In the genomic region with DNA sequence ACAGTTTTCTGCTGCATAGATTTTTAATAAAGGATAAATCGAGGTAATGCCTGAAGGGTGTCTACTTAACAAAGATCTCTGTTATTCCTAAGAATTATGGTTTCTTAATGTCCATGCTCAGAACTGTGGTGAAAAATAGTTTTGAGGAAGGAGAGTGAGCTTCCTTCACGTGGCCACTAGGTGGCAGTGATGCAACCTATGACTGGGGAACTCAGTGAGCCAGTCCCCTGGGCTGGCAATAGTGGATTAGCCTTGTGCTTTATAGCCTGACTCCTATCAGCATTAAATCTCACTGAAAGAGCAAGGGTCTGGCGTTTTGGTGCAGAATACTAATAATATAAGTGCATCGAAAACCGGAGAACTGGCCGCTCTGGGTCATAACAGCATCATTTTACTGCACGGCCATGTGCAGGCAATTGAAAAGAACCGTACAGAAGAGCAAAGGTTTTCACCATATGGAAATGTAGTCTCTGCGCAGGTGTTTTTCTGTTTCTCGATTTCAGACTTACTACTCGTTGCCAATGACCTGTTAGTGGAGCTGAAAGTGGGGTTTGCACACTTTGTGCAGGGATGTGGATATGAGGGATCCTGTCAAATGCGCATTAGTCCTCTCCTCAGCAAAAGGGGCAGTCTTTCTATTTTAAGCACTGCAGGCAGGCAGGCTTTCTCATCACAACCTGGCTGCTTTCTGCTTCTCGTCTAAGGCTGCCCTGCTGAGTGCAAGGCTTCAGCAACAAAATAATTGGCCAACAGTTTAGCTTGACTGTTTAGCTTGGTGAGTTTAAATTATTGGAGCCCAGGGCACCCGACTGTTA, we compare ENCODE assay signal across 8 mouse cellular contexts. TPM values are rescaled to one million over a fixed set of nuclear protein-coding genes. Genes with fewer than 3 reads are reported as not detected.
A peak's percentile ranks its signal among the peaks of the same experiment; 100 is the strongest.
DNase-seq lines count a peak whose midpoint lies in the region; ATAC-seq lines count a peak whose summit lies in the region.

No protein-coding gene starts in this region.

- no peak overlapping the region for H3K27ac ChIP-seq in kidney, embryonic 15.5 days
- H3K27ac ChIP-seq in hindbrain, embryonic 14.5 days, result peak overlapping the region; percentile 28
- no peak overlapping the region for H3K27ac ChIP-seq in intestine, embryonic 16.5 days (ENCODE audit: low read length)

- no peaks in the 10 kb centered on the region for H3K4me1 ChIP-seq in kidney, embryonic 15.5 days
- no peaks in the 10 kb centered on the region for H3K4me1 ChIP-seq in hindbrain, embryonic 14.5 days (replicated peaks; ENCODE audit: control insufficient read depth, insufficient read depth, low read length)
- no peaks in the 10 kb centered on the region for H3K4me1 ChIP-seq in intestine, embryonic 16.5 days (ENCODE audit: control insufficient read depth, insufficient read depth, low read length)

- DNase-seq in kidney, adult 9 months, result peak; percentile 1
- peak; percentile 44 for DNase-seq in NIH3T3 (ENCODE audit: low read depth)
- peak; percentile 20 for DNase-seq in embryo, embryonic 9.5 days (ENCODE audit: extremely low spot score)
- peak; percentile 53 for DNase-seq in hindbrain, embryonic 14.5 days (ENCODE audit: low spot score)
- DNase-seq in testis, postnatal 14 days (ENCODE audit: low spot score), result peak; percentile 4

- ATAC-seq in kidney, embryonic 15.5 days (replicated peaks; ENCODE audit: low FRiP score), result no peak
- peak; percentile 73 for ATAC-seq in hindbrain, embryonic 14.5 days (ENCODE audit: low FRiP score)
- ATAC-seq in megakaryocyte-erythroid progenitor cell, adult 5-6 weeks (replicated peaks; ENCODE audit: low FRiP score, low TSS enrichment, poor library complexity, severe bottlenecking), result peak; percentile 65; the same call in 1 of the 2 replicates
- no peak for ATAC-seq in intestine, embryonic 16.5 days

- no peak overlapping the region for H3K4me2 ChIP-seq in kidney, embryonic 15.5 days
- 0 out of 2 replicates have a peak overlapping the region, but pooled peaks have one; percentile 5 for H3K4me2 ChIP-seq in hindbrain, embryonic 14.5 days (replicated peaks)
- no peak overlapping the region for H3K4me2 ChIP-seq in intestine, embryonic 16.5 days (ENCODE audit: low read depth, low read length)

- no peak overlapping the region for H3K4me3 ChIP-seq in kidney, embryonic 15.5 days (replicated peaks)
- H3K4me3 ChIP-seq in hindbrain, embryonic 14.5 days (replicated peaks; ENCODE audit: low read length), result no peak overlapping the region
- H3K4me3 ChIP-seq in intestine, embryonic 16.5 days (ENCODE audit: low read length), result no peak overlapping the region

- no peaks in the 10 kb centered on the region for H3K36me3 ChIP-seq in kidney, embryonic 15.5 days
- no peaks in the 10 kb centered on the region for H3K36me3 ChIP-seq in hindbrain, embryonic 14.5 days (replicated peaks; ENCODE audit: control insufficient read depth, insufficient read depth)
- H3K36me3 ChIP-seq in intestine, embryonic 16.5 days (ENCODE audit: control insufficient read depth, insufficient read depth, low read length), result no peaks in the 10 kb centered on the region

- no peaks in the 10 kb centered on the region for H3K9me3 ChIP-seq in kidney, embryonic 15.5 days (replicated peaks)
- H3K9me3 ChIP-seq in hindbrain, embryonic 14.5 days (ENCODE audit: control insufficient read depth, low read length), result no peaks in the 10 kb centered on the region
- H3K9me3 ChIP-seq in intestine, embryonic 16.5 days (ENCODE audit: control insufficient read depth, low read length), result no peaks in the 10 kb centered on the region

- 55% methylated on average over 14 of the region's 14 CpGs for WGBS in kidney, embryonic 15.5 days
- WGBS in hindbrain, embryonic 14.5 days, result 51% methylated on average over 14 of the region's 14 CpGs
- 53% methylated on average over 14 of the region's 14 CpGs for WGBS in intestine, embryonic 16.5 days

- no peaks in the 10 kb centered on the region for H3K27me3 ChIP-seq in kidney, embryonic 15.5 days
- H3K27me3 ChIP-seq in hindbrain, embryonic 14.5 days (ENCODE audit: control insufficient read depth, insufficient read depth, low read length), result no peaks in the 10 kb centered on the region
- H3K27me3 ChIP-seq in intestine, embryonic 16.5 days (replicated peaks; ENCODE audit: control insufficient read depth, insufficient read depth, low read length), result no peaks in the 10 kb centered on the region

- no peak overlapping the region for H3K9ac ChIP-seq in kidney, embryonic 15.5 days
- no peak overlapping the region for H3K9ac ChIP-seq in hindbrain, embryonic 14.5 days
- no peak overlapping the region for H3K9ac ChIP-seq in intestine, embryonic 16.5 days (ENCODE audit: low read depth, low read length)

RNA-seq across cellular contexts. Expression of a gene that starts 23.8 kb away (rescaled TPM):
- polyA plus RNA-seq in kidney, embryonic 15.5 days (2015; fragmentation: Nextera tagmentation; extraction: Ambion mirVana), result not detected in 2 replicates
- not detected in 2 replicates for polyA plus RNA-seq in hindbrain, embryonic 14.5 days (2014; fragmentation: Nextera tagmentation; extraction: Ambion mirVana)
- not detected in 2 replicates for total RNA-seq in megakaryocyte-erythroid progenitor cell, adult 5-6 weeks (2014; fragmentation: Nextera tagmentation)
- not detected in 2 replicates for total RNA-seq in megakaryocyte-erythroid progenitor cell, adult 5-6 weeks (2017)
- not detected in 2 replicates for polyA plus RNA-seq in intestine, embryonic 16.5 days (2015; fragmentation: Nextera tagmentation; extraction: Ambion mirVana)

Comparison
In these comparisons a context has a peak if more than half of its experiments do, and no peak if none do; other contexts are left out.
1. DNase-seq: peak in every context shown above with its lines; median percentile 53 in hindbrain, embryonic 14.5 days; 44 in NIH3T3; 20 in embryo, embryonic 9.5 days; 4 in testis, postnatal 14 days; 1 in kidney, adult 9 months.
2. ATAC-seq: peak in hindbrain, embryonic 14.5 days (single experiment) and megakaryocyte-erythroid progenitor cell, adult 5-6 weeks (single experiment); none in kidney, embryonic 15.5 days (single experiment) and intestine, embryonic 16.5 days (single experiment).